Mouse (Mus musculus): ENCODE measurements around the gene Smg1.

DNA sequence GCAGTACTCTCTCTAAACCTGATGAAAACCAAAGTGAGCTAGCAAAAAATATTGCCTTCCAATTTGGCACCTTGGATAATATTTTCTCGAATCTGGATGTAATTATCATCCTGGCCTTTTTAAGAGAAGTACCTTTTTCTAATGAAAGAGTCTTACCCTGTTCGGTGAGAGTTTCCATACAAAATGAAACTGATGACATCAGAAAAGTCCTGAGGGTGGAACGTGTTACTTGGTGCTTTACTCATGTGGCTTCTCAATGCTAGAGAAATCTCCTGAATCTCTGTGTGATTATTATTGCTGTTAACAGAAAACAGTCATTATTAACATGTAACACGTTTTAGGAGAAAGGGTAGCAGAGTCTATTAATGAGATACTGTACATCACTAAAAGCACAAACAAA is 57.6 kb downstream of the Smg1 start:
- TF ChIP-seq CTCF (IDR thresholded peaks at IDR 0.05; ENCODE audit: low read depth) (no peak), EP300 (IDR thresholded peaks at IDR 0.05; ENCODE audit: low read depth) (no peak)
